Mouse (Mus musculus): ENCODE results near the gene Rdx. TPM values are rescaled to one million over a fixed set of nuclear protein-coding genes. Genes with fewer than 3 reads are reported as not detected.

The Rdx gene
- 126 and 139 TPM in 2 replicates for total RNA-seq (2021)
- long read RNA-seq, full-length matches to known transcripts, result 67 of 142 reads
- long read RNA-seq, partial matches to known transcripts, result 74 of 142 reads
- long read RNA-seq, other reads (novel, unspliced or antisense), result 1 of 142 reads

DNA sequence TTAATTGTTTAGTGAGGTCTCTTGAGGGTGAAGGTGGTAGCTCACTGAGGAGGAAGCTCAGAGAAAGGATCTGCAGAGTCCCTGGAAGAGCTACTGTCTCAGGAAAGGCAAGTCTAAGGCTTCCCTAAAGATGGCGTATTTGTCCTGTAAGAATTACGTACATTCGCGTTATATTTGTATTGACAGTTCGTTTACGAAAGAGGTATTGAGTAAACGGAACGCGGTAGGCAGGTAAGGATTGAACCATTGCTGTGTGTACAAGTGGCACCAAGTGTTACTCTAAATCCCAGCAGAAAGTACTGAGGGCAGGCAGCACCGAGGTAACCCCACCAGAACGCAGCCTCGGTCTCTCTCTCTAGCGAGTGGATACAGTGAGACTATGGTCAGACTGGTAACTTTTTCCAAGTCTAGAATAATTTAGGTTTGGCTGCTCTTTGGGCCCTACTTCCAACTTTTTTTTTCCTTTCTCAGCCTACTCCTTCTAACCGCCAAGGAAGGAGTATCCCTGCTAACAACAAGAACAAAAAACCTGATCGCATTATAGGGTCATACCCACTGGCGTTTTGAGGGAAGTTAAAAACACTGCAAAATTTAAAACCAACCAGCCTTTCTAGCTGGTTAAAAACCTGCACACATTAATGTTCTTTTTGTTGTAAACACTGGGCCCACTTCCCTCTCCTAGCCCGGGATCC, at the start of gene Rdx:
Gene Rdx (plus strand): TSS at position 45 of the 692 bp plus-strand sequence.
- DNase-seq, result no peak

- no peak for DNase-seq
These were observed 43.5 kb upstream of the Rdx start for GRCm38 (mm10) chr9:52003501-52003900.

- DNase-seq, result no peak
These were observed 39.6 kb upstream of the Rdx start for GRCm38 (mm10) chr9:52007341-52007740.

- DNase-seq, result no peak
These were observed 38.5 kb upstream of the Rdx start for GRCm38 (mm10) chr9:52008511-52008910.

DNA sequence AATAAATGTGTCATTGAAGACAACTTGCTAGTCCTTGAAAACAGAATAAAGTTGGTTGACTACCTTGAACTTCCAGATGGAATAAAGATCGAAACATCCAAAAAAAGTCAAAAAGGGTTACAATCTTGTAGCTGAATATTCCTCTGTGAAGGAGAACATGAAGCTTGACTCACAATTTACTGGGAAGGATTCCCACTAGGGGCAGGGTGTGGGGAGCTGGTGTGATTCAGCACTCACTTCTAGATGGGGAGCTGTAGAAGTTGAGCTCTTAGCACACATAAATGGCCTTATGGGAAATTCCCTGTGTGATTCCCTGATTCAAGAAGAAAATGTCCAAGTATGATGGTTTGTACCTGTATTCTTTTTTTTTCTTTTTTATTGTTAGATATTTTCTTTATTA, 34.7 kb upstream of the Rdx start:
- DNase-seq, result no peak

- no peak for DNase-seq
These were observed 34.1 kb upstream of the Rdx start for GRCm38 (mm10) chr9:52012781-52013436.

GRCm38 (mm10) chr9:52013900-52014455, 33.0 kb upstream of the Rdx start:
- DNase-seq, result peak; percentile 10

DNA sequence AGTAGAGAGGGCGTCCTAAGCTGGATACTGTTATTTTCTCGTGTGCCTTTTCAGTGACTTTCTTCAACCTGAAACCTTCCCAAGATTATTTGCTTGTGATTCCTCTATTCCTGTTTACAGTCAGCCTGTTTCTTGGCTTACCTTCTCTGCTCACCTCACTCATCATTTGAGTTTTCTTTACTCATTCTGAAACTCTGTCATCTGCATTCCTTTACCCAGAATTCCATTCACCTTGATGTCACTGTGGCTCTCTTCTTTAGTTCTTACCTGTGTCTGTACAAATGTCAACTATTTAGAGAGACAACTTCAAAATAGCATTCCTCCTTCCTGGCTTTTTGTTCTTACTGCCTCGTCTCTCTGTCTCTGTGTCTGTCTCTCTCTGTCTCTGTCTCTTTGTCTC, 29.9 kb upstream of the Rdx start:
- no peak for DNase-seq

DNA sequence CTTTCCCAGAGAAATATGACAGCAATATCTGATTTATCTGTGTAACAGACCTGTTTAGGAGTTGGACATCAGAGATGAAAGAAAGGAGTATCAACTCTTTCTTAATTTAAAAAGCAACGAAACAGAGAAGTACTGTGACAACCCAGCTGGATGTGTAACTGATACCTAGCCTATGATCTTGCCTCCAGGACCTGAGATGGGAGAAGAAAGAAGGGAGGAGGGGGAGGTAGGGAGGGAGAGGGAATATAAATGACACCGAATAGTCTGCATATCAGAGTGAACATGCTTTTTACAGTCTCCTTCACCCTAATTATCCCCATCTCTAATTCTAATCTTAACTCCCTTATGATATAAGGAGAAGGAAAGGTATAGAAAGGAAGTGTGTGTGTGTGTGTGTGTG, 29.1 kb upstream of the Rdx start:
- no peak for DNase-seq

DNA sequence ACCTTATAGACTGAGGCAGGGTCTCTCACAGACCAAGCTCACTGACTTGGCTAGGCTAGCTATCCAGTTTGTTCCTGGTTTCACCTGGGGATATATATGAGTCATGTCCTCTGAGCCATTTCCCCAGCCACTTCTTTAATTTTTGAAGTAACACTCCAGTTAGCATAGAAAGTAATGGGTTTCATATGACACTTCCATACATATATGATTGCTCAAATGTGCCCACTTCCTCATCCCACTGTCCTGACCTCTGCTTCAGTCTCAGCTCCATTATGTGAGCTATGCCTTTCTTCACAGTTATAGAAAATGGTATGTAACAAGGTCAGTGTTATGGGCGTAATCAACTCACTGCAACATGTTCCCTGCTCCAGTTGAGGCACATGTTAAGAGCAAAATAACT, 28.5 kb upstream of the Rdx start:
- no peak for DNase-seq

DNA sequence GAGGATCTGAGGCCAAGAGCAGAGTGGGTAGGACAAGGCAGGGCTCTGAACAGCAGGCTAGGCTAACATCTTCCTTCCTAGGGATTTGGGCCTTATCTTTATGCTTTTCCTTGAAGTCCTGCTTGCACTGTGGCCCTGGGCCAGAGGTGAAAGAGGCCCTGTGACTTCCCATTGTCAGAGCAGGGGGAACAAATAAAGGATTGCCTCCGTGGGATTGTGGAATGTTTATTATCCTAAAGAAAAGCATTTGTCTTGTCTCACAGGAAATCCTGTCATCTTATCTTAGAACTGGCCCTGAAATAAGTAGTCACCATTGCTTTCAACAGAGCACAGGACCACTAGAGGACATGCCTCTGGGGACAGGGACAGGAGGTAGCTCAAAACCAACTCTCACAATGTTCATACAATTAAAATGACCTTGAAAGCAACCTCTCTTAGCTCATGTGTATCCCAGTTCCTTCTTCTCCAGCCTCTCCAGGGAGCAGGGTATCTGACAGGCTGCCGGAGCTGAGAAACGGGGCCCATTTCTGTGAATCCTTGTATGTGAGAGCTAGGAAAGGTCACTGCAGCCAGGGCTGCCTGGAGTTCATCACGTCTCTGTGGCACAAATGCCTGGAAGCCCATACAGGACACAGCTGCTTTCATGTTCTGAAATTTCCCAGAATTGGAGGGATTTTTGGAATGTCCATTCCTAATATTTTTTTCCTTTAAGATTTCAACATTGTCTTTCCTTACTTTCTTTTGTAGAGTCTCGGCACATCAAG, 19.5 kb upstream of the Rdx start:
- DNase-seq, result peak; percentile 28

GRCm38 (mm10) chr9:52028521-52029405, 18.2 kb upstream of the Rdx start:
- DNase-seq, result no peak

DNA sequence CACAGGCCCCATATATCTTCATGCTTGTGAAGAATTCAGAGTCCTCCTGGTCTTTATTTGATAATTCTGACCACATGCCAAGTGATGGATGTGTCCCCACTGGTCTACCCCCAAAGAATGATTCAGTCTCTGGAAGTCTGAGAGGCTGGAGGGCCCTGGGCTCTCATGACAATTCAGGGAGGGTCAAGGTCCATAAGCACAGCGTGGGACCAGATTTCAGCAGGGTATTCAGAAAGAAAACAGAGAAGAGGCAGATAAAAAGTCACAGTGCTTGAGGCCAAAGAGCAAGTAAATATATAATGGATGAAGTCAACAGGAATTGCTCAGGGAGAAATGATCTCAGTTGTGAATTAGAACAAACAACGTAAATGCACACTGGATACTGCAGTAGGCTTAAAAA, 15.5 kb upstream of the Rdx start:
- no peak for DNase-seq

DNA sequence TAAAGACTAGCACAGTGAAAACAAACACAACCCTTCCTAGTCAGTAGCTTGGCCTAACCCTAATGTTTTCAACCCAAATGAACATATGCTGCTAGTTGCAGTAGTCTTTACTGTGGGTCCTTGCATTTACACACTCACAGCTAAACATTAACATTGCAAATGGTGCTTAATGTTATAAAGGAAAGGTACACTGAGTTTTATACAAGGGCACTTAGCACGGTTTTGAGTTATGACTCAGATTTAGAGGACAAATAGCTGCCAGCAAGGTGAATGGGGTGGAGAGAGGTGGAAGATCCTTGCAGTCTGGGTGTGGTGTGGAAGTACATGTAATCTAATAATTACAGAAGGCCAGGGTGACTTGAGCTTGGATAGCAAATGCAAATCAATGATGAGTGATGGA, 9.5 kb upstream of the Rdx start:
- DNase-seq, result no peak

DNA sequence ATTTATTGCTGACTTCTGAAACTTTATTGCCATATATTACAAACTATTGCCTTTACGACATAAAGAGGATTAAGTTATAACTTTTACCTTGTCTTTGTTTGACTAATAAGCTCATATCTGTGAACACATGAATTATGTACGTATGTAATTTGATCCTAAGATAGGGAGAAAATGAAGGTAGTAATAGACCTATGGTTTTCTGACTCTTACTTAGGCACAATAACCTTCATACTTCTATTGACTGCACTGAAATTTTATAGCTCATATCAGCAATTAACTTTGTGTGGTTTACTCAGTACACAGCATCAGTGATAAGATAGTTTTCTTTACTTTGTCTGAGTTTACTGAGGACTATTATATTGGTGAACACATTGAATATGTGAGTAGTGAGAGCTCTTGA, 5.3 kb upstream of the Rdx start:
- no peak for DNase-seq

DNA sequence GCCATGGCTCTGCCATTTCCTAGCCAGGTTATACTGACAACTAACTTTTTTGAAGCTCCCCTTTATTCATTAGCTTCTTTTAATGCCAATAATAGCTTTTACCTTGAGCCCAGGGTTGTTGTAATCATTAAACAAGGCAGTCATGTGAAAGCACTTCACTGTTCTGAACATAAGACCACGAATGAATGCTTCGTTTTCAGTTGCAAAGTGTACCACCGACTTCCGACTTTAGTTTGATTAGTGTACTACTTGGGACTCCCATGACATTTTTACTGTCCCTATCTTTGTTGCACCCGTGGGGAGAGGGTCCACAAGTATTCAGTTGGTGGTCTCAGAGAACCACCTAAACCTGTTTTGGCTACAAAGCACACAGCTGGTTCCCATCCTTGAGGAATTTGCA, 287 bp upstream of the Rdx start:
- no peak for DNase-seq

DNA sequence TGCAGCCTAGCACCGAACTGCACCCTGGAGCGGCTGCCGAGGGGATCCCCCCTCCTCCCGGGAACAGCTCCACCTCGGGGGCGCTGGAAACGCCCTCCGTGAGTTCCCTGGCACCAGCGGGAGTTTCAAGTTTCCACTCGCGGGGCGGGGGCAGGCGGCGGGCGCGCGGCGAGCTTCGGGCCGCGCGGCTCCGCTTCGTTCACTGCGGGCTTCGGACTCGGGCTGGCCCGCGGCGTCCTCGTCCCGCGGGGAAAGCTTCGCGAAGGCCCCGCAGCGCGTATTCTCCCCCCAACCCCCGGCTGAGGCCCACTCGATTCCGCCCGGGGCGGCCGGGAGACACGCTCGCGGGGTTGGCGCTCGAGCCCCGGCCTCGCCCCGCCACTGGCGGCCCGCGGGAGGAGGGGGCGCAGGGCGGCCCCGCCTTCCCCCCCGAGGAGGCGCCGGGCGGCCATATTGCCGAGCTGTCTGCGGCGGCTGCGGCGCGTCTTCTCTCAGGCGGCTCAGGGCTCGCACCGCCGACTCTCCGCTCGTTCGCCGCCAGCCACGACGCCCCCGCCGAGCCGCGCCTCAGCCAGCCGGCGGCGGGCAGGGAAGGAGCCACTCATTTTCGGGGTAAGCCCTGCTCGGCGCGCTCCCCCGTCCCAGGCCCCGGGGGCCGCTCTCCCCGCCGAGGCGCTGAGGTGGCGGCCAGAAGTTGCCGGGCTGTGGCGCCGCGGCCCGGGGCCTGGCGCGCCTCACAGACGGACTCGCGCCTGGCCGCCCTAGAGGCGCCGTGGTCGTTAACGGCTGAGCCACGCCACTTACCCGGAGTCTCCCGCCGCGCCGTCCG, 1.1 kb downstream of the Rdx start:
- DNase-seq, result peak; percentile 86

DNA sequence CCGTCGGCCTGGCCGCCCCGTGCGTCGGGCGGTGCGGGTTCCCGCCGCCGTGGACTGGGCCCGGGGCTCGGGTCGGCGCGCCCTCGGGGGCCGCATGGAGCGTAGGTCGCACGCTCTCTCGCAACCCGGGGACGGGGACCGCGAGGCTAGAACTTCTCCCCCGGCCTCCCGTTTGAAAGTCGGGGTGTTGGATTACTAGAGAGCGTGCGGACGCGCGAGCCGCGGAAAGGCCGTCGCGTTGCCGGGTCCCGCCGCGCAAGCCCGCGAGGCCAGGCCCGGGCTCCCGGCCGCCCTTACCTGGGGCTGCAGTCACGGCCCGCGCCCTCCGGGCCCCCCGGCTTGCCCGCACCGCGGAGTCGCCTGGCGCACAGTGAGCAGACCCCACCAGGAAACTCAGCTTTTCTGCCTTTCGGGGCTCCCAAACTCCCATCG, 1.7 kb downstream of the Rdx start:
- peak; percentile 59 for DNase-seq

DNA sequence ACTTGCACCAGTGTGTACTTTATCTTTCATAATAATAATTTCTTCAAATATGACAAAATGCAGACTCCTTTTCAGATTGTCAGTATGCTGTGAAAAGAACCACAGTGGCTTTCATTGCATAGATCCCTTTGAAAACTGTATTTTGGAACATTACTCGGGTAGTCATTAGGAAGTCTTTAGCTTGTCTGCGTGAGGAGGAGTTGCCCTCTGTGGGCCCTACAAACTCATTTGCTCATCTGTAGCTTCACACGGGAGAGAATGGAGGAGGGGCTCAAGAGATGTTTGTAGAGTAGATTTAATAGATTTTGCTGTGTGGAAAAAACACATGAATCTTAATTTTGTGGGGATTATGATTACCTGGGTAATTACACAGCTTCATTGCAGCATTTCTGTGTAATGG, 2.6 kb downstream of the Rdx start:
- DNase-seq, result no peak

DNA sequence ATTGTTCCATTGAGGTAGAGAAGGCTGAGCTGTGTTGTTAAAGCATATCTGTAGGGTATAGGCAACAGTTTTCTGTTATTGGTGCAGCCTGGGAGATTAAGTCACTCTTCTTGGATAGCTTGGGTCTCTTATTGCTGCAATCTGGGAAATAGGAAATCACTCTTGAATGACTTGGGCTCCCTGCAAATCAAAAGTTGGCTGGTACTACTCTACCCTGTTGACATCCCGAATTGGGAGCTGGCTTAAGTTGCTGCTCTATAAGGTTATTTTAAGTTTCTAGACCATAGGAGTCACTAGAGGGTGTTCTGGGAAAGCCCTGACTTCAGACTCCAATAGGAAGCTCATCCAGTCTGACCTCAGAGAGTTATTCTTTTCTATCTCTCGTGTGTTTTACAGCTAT, 3.4 kb downstream of the Rdx start:
- DNase-seq, result no peak

- no peak for DNase-seq
These were observed 5.2 kb downstream of the Rdx start for GRCm38 (mm10) chr9:52052221-52052620.
